Mouse (Mus musculus) spleen, postnatal 36 days (tissue): ENCODE data around the gene Fignl1.

Experiments used
- DNase-seq, 2 experiments: peaks; one replicate each; pipeline ENCODE4 v3.0.0; 2022; ENCODE audit warnings: low spot score in 2 of 2, mixed read lengths in 1 of 2

Fignl1 gene

DNA sequence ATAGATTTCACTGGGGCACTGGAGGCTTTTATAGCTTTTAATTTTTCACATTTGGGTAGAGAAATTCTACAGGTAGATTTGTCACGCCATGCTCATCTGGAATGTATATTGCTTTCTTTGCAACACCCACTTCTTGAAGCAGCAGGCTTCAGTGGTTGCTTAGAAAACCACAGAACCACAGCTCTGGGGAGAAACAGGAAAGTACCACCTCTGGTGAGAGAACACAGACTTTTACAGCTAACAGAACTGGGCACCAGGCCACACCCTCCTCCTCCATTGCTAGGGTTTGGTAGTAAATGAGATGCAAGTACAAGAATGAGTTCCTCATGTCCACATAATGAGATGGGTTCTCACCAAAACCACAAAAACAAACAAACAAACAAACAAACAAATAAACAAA lies 42.7 kb downstream of the Fignl1 start:
- DNase-seq, result peak; percentile 90 to 91

GRCm38 (mm10) chr11:11765414-11765813 lies 43.3 kb downstream of the Fignl1 start:
- DNase-seq, result no peak

- peak; percentile 64 to 68 for DNase-seq
Observed at GRCm38 (mm10) chr11:11763211-11763666, 45.5 kb downstream of the Fignl1 start.

- DNase-seq, result peak; percentile 58 to 59
Observed at GRCm38 (mm10) chr11:11758883-11759282, 49.9 kb downstream of the Fignl1 start.

GRCm38 (mm10) chr11:11758121-11758520 lies 50.6 kb downstream of the Fignl1 start:
- DNase-seq, result no peak

DNA sequence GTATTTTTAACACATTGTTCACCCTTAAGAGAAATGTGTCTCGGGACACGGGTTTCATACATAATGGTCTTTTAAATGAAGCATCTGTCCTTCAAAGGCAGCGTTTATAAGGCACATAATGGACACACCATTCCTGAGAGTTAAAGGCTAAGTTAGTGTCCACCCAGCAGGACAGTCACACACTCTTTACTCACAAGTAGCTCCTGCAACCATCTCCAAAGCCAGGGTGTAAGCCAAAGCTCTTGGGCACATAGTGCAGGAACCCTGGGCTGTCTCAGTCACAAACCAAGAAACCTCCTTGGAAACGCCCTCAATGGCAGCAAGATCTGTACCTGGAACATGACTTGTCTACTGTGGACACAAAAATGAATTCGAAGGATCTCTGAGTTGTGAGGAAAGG lies 55.9 kb downstream of the Fignl1 start:
- DNase-seq, result no peak

- DNase-seq, result peak; percentile 60
Observed at GRCm38 (mm10) chr11:11751091-11751490, 57.7 kb downstream of the Fignl1 start.

GRCm38 (mm10) chr11:11744222-11744621 lies 64.5 kb downstream of the Fignl1 start:
- no peak for DNase-seq

DNA sequence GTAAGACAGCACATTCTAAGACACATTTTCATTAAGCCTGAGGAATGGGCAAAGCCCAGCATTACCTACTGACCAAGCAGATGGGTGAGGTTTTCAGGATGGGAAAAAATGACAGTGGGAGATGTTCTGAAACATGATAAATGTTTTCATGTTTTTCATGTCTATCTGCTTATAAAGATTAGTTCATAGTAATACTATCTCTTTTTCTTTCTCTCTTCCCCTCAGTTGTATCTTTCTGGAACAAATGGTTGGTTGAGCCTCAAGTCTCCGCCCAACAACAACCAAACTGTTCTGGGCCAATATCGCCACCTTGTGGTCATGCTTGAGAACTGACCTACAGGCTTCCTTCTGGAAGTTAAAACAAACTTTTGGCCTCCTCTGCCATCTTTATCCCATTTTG lies 66.1 kb downstream of the Fignl1 start:
- DNase-seq, result peak; percentile 70 to 81

GRCm38 (mm10) chr11:11741574-11741973 lies 67.2 kb downstream of the Fignl1 start:
- DNase-seq, result no peak

DNA sequence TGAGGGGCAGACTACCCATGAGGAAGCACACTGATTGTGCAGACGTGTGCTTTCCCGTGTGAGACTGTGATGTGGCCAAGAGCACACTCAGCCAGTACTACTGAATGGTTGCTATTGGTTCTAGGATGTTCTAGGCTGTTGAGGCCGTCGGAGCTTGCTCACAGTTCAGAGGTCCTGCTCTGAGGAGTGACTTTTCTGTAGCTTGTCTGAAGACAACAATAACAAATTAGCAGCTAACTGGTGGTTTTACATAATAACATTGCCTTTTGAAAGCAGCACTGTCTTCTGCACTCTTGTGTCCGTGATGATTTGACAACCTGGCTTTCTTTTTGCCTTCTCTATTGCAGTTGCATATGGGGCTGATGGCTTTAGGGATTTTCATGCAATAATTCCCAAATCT lies 68.2 kb downstream of the Fignl1 start:
- no peak for DNase-seq

- DNase-seq, result no peak
Observed at GRCm38 (mm10) chr11:11739054-11739453, 69.7 kb downstream of the Fignl1 start.

DNA sequence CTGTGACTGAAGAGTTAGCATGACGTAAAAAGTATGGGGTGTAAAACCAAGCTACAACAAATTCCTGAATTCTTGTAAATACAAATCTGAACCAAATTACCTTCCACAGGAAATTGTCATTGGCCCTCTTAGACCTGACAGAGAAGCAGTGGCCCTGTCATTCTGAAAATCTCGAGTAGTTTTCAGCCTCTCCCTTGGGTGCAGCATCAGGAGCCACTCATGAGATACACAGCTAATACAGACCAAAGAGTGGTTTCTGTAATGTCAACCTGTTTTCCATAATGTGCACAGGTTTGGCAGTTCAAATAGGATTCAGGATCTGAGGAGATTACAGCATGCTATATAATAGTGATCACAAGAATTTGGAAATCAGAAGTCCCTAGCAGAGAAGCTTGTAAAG lies 71.2 kb downstream of the Fignl1 start:
- no peak for DNase-seq
